Mouse (Mus musculus) frontal cortex, adult (tissue): Measurements from ENCODE around the gene 5730507C01Rik.
"Not testable (repeated sequence)": the region's sequence is repeated elsewhere in the genome, so short reads cannot be mapped to it uniquely, and the experiment has no call there.

ENCODE experiments used
- ATAC-seq: cut with Nextera tagmentation; 2 replicates; pipeline ENCODE4 v1.9.2; 2017; ENCODE audit warnings: mild to moderate bottlenecking, moderate library complexity, mixed read lengths; ENCODE audit not compliant: low TSS enrichment

The 5730507C01Rik gene

GRCm38 (mm10) chr12:18514171-18514570 lies at the start of gene 5730507C01Rik:
5730507C01Rik (plus strand) TSS chr12:18514510.
- ATAC-seq = no peak

DNA sequence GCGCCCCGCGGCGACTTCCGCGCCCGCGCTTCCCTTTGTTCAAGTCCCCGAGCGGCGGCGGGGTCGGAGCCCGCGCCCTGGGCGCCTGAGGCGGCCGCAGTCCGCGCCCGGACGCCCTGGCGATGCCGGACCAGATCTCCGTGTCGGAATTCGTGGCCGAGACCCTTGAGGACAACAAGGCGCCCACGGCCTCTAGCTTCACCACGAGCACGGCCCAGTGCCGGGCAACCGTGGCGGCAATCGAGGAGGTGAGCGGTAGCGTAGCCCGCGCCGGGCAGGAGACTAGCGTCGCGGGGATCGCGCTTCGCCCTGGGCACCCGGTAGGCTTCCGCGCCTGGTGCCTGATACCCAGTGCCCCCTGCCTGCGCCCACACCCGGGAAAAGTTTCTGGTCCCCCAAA lies 306 bp downstream of the 5730507C01Rik start:
- ATAC-seq = not testable (repeated sequence)

DNA sequence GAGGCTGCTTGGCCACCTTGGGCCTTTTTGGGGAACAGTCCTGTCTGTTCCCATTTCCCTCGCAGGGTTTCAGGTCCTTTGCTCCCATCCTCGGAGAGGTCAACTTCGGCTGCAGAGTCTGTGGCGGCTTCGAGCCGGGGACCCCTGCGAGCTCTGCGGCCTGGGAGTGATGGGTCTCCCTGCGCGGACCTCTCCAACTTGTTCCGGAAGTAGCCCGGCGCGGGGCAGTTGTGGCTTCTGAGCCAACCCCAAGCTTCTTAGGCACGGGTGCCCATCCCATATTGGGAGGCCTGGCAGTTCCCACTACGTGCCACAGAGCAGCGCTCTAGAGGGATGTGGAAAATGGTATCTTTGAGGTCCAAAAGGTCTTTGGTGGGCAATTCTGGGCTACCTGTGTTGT lies 767 bp downstream of the 5730507C01Rik start:
- not testable (repeated sequence) for ATAC-seq
